Mouse (Mus musculus) kidney, adult 9 months (tissue): ENCODE measurements around the gene BC024063.
"Not testable (repeated sequence)": the region's sequence is repeated elsewhere in the genome, so short reads cannot be mapped to it uniquely, and the experiment has no call there.

ENCODE experiments used
- DNase-seq: peaks from one replicate; pipeline ENCODE4 v3.0.0; 2022

Gene BC024063

GRCm38 (mm10) chr10:82082728-82083621 is at the start of gene BC024063:
TSS of gene BC024063 (plus strand) at chr10:82083353.
- peak; percentile 74 for DNase-seq

GRCm38 (mm10) chr10:82042191-82042590 is 41.0 kb upstream of the BC024063 start:
- no peak for DNase-seq

GRCm38 (mm10) chr10:82046603-82047002 is 36.5 kb upstream of the BC024063 start:
- DNase-seq, result no peak

GRCm38 (mm10) chr10:82047597-82048459 is 35.3 kb upstream of the BC024063 start, which contains the start of gene Zfp873:
TSS of gene Zfp873 (plus strand) at chr10:82048123.
- DNase-seq, result peak; percentile 96

- DNase-seq, result not testable (repeated sequence)
These were observed 34.7 kb upstream of the BC024063 start for GRCm38 (mm10) chr10:82048460-82048804.

GRCm38 (mm10) chr10:82083622-82083971 is 444 bp downstream of the BC024063 start:
- not testable (repeated sequence) for DNase-seq

- DNase-seq, result no peak
These were observed 34.1 kb downstream of the BC024063 start for GRCm38 (mm10) chr10:82117206-82117605.

- DNase-seq, result peak; percentile 89
These were observed 44.8 kb downstream of the BC024063 start, which contains the start of gene AU041133 for GRCm38 (mm10) chr10:82127850-82128401. TSS of gene AU041133 (plus strand) at chr10:82128013.

- no peak for DNase-seq
These were observed 62.1 kb downstream of the BC024063 start for GRCm38 (mm10) chr10:82145282-82145681.

GRCm38 (mm10) chr10:82147571-82147970 is 64.4 kb downstream of the BC024063 start:
- DNase-seq, result no peak
